Mouse (Mus musculus) bone marrow macrophage, adult 2 months (primary cell): ENCODE data around the gene Urb2. TPM values are rescaled to one million over a fixed set of nuclear protein-coding genes. Genes with fewer than 3 reads are reported as not detected.

Experiments
- H3K27ac ChIP-seq: 2 replicates; pipeline ENCODE4 v1.5.1; 2012; ENCODE audit warnings: low read depth, low read length; ENCODE audit not compliant: insufficient read depth
- H3K4me1 ChIP-seq: 2 replicates; pipeline ENCODE4 v1.6.1; 2012; ENCODE audit warnings: low read length; ENCODE audit not compliant: control insufficient read depth, insufficient read depth
- H3K4me3 ChIP-seq: 2 replicates; pipeline ENCODE4 v1.5.1; 2012; ENCODE audit warnings: mild to moderate bottlenecking, low read length, moderate library complexity; ENCODE audit not compliant: insufficient read depth
- CTCF ChIP-seq: IDR thresholded peaks from 2 replicates; pipeline ENCODE4 v1.5.1; 2012; ENCODE audit warnings: low read depth, mild to moderate bottlenecking, low read length, moderate library complexity
- POLR2A ChIP-seq: IDR thresholded peaks from 2 replicates; pipeline ENCODE4 v1.6.1; 2012; ENCODE audit warnings: mild to moderate bottlenecking, low read depth, low read length, borderline replicate concordance
- polyA plus RNA-seq: library from polyadenylated mRNA; stranded (reverse); fragments of >200 nt; gene quantifications from 2 replicates; pipeline ENCODE4 v1.2.4, GENCODE M21; 2012; ENCODE audit not compliant: missing spikeins, insufficient read depth, insufficient read length

Urb2 gene
- polyA plus RNA-seq, 1 experiment: 3.7 TPM

DNA sequence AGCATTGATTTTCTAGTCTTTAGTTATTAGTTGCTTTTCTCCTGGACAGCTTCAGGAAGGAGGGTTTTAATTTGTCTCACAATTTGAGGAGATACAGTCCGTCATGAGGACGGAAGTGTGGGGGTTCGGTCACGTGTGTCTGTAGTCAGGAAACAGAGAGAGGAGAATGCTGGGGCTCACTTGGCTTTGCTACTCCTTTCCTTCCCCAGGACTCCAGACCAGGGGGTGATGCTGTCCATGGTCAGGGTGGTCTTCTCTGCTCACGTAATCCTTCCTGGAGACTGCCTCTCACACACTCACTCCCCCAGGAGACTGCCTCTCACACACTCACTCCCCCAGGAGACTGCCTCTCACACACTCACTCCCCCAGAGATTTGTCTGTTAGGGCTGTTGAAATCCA lies 23.1 kb downstream of the Urb2 start:
- Histone ChIP-seq H3K4me3 (no peak overlapping the region), H3K27ac (no peak overlapping the region), H3K4me1 (no peaks in the 10 kb centered on the region)
- TF ChIP-seq CTCF (no peak), POLR2A (no peak)

DNA sequence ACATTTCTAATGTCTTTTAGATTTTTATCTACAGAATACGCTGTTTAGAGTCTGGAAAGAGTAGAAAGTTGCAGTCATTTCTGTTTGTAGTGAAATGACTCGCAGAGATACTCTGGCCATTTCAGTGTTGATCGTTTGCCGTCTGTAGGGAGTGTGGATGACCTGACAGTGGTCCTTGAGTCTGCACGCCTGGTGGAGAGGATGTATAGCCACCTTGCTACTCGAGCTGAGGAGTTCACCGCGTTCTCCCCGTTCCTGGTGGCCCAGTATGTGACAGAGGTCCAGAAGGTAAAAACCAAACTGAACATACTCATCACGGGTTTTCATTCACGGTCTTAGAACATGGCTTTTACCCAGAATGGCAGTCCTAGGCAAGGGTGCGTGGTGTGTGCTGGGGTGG lies 23.6 kb downstream of the Urb2 start:
- TF ChIP-seq POLR2A (no peak), CTCF (no peak)
- Histone ChIP-seq H3K27ac (no peak overlapping the region), H3K4me3 (no peak overlapping the region), H3K4me1 (no peaks in the 10 kb centered on the region)

- Histone ChIP-seq H3K4me1 (no peaks in the 10 kb centered on the region), H3K4me3 (no peak overlapping the region), H3K27ac (no peak overlapping the region)
- no peak for TF ChIP-seq CTCF
- no peak for TF ChIP-seq POLR2A
Observed at GRCm38 (mm10) chr8:124045856-124046255, 24.5 kb downstream of the Urb2 start.

GRCm38 (mm10) chr8:124052110-124052509 lies 30.8 kb downstream of the Urb2 start:
- no peak overlapping the region for H3K4me3 ChIP-seq
- peak; percentile 61 for TF ChIP-seq CTCF
- no peak for TF ChIP-seq POLR2A
- H3K4me1 ChIP-seq: no peaks in the 10 kb centered on the region
- H3K27ac ChIP-seq: no peak overlapping the region

- H3K4me1 ChIP-seq: no peaks in the 10 kb centered on the region
- H3K27ac ChIP-seq: no peak overlapping the region
- TF ChIP-seq POLR2A (no peak), CTCF (no peak)
- no peak overlapping the region for H3K4me3 ChIP-seq
Observed at GRCm38 (mm10) chr8:124052568-124052967, 31.3 kb downstream of the Urb2 start.

- Histone ChIP-seq H3K27ac (no peak overlapping the region), H3K4me3 (no peak overlapping the region), H3K4me1 (no peaks in the 10 kb centered on the region)
- TF ChIP-seq POLR2A (no peak), CTCF (no peak)
Observed at GRCm38 (mm10) chr8:124056832-124057655, 35.7 kb downstream of the Urb2 start.

GRCm38 (mm10) chr8:124066325-124067058 lies 45.2 kb downstream of the Urb2 start:
- Histone ChIP-seq H3K4me1 (peaks cover 15% of the 10 kb centered on the region), H3K27ac (no peak overlapping the region), H3K4me3 (no peak overlapping the region)
- TF ChIP-seq POLR2A: no peak
- TF ChIP-seq CTCF: no peak

GRCm38 (mm10) chr8:124067059-124067750 lies 45.9 kb downstream of the Urb2 start:
- TF ChIP-seq CTCF (no peak), POLR2A (no peak)
- Histone ChIP-seq H3K4me3 (no peak overlapping the region), H3K4me1 (peaks cover 15% of the 10 kb centered on the region), H3K27ac (no peak overlapping the region)

DNA sequence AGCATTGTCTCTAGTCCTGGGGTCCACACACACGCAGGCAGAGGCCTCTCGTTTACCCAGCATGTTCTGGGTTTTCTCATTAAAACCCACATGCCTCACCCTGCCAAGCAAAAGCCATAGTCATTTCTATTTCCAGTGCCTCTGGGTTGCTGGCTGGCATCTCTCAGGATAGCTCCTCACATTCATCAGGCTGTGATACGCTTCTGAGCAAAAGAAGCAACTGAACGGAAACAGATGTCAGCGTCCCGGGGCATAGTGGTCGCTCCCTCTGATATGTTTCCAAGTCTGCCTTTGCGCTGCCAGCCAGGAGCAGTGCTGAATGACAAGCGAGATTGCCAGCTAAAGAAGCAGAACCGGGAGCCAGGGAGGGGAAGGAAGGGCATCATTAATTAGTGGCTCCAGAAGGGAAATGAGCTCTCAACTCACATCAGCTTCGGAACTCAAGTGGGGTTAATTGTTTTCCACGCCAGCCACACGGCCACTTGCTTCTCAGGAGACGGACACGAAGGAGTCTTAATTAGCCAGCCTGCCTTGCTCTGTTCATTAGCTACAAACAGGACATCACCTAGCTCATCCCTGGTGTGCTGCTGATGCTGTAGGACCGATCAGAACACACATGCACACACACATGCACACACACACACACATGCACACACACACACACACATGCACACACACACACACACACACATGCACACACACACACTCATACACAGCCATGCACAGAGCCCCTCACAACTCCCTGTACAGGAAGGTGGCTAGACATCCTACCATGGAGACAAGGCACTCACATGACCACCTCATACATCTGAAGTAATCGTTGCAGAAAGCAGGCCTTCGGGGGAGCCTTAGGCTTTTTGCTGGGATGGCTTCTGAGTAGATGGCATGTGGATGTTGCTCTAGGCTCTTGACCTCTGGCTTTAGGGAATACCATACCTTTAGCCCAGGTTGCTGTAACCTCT lies 49.3 kb downstream of the Urb2 start:
- Histone ChIP-seq H3K27ac (no peak overlapping the region), H3K4me3 (no peak overlapping the region), H3K4me1 (peaks cover 15% of the 10 kb centered on the region)
- TF ChIP-seq CTCF (no peak), POLR2A (no peak)
